ENCODE assay signal across 12 mouse cellular contexts in genomic region chr9:32495643-32495997, GRCm38 (mm10). TPM values are rescaled to one million over a fixed set of nuclear protein-coding genes. Genes with fewer than 3 reads are reported as not detected.
DNase-seq lines count a peak whose midpoint lies in the region; ATAC-seq lines count a peak whose summit lies in the region.
"Had no signal": no experiment of that assay in that cellular context is flagged by ENCODE, and none has a peak within 500 bp of the region (broad histone marks: within the 10 kb centered on the region; RNA-seq: fewer than 3 reads in every experiment).

No protein-coding gene starts in this region.

- H3K27ac ChIP-seq in heart, embryonic 14.5 days (replicated peaks in 1 of 2; ENCODE audit: control insufficient read depth in 1 of 2, insufficient read depth in 1 of 2, low read depth in 2 of 2, low read length in 2 of 2) = no peak overlapping the region
- H3K27ac ChIP-seq in embryonic facial prominence, embryonic 11.5 days (replicated peaks; ENCODE audit: low read depth, low read length) = peak overlapping the region; percentile 72
- no peak overlapping the region for H3K27ac ChIP-seq in liver, embryonic 16.5 days (ENCODE audit: low read length)
- H3K27ac ChIP-seq: stomach, embryonic 15.5 days had no signal

- DNase-seq in heart, postnatal 14 days = no peak
- DNase-seq in CD4-positive, CD25-positive, alpha-beta regulatory T cell, adult 2 months (ENCODE audit: low read depth, low spot score) = peak; percentile 81
- no peak for DNase-seq in embryonic facial prominence, embryonic 11.5 days (ENCODE audit: low spot score)
- no peak for DNase-seq in embryo, embryonic 10 days (ENCODE audit: low spot score)
- no peak for DNase-seq in frontal cortex, postnatal 14 days (ENCODE audit: low spot score in 2 of 2)
- no peak for DNase-seq in cerebellum, postnatal 36 days
- DNase-seq: cerebellum, adult 8-10 months; heart, postnatal 10 days had no signal

- 0 out of 2 replicates have a peak overlapping the region, but pooled peaks have one; percentile 21 for H3K4me2 ChIP-seq in heart, embryonic 14.5 days (ENCODE audit: low read length)
- no peak overlapping the region for H3K4me2 ChIP-seq in embryonic facial prominence, embryonic 11.5 days (ENCODE audit: low read depth, low read length)
- no peak overlapping the region for H3K4me2 ChIP-seq in liver, embryonic 16.5 days (ENCODE audit: low read depth, low read length)
- H3K4me2 ChIP-seq: stomach, embryonic 15.5 days had no signal

- no peaks in the 10 kb centered on the region for H3K36me3 ChIP-seq in heart, embryonic 14.5 days (ENCODE audit: control insufficient read depth, insufficient read depth, low read length)
- no peaks in the 10 kb centered on the region for H3K36me3 ChIP-seq in embryonic facial prominence, embryonic 11.5 days (replicated peaks; ENCODE audit: control insufficient read depth, insufficient read depth, low read depth, low read length)
- no peaks in the 10 kb centered on the region for H3K36me3 ChIP-seq in liver, embryonic 16.5 days (ENCODE audit: control insufficient read depth, insufficient read depth)
- H3K36me3 ChIP-seq: stomach, embryonic 15.5 days had no signal

- 25% methylated on average over 7 of the region's 7 CpGs for WGBS in heart, embryonic 14.5 days
- WGBS in embryonic facial prominence, embryonic 11.5 days = 28% methylated on average over 7 of the region's 7 CpGs
- 15% methylated on average over 7 of the region's 7 CpGs for WGBS in liver, embryonic 16.5 days (ENCODE audit: insufficient replicate concordance)

- peaks cover 3 to 5% of the 10 kb centered on the region in 2 experiments; a peak in 3 of 4 replicates for H3K4me1 ChIP-seq in heart, embryonic 14.5 days (ENCODE audit: control insufficient read depth in 2 of 2, insufficient read depth in 2 of 2, low read length in 2 of 2)
- H3K4me1 ChIP-seq in embryonic facial prominence, embryonic 11.5 days (ENCODE audit: control insufficient read depth, insufficient read depth, low read length) = peaks cover 5% of the 10 kb centered on the region
- H3K4me1 ChIP-seq in liver, embryonic 16.5 days (ENCODE audit: control insufficient read depth, low read depth, low read length) = peaks cover 3% of the 10 kb centered on the region
- H3K4me1 ChIP-seq: stomach, embryonic 15.5 days had no signal

- no peak overlapping the region for H3K9ac ChIP-seq in heart, embryonic 14.5 days (ENCODE audit: low read length)
- H3K9ac ChIP-seq in embryonic facial prominence, embryonic 11.5 days (replicated peaks; ENCODE audit: low read length) = no peak overlapping the region
- no peak overlapping the region for H3K9ac ChIP-seq in liver, embryonic 16.5 days (ENCODE audit: low read depth, low read length)

- H3K4me3 ChIP-seq in heart, embryonic 14.5 days (ENCODE audit: control insufficient read depth in 1 of 2, insufficient read depth in 1 of 2, low read depth in 1 of 2, low read length in 2 of 2) = no peak overlapping the region
- H3K4me3 ChIP-seq in embryonic facial prominence, embryonic 11.5 days (ENCODE audit: low read depth, low read length) = no peak overlapping the region
- H3K4me3 ChIP-seq in liver, embryonic 16.5 days (ENCODE audit: low read depth, low read length) = no peak overlapping the region
- H3K4me3 ChIP-seq: stomach, embryonic 15.5 days had no signal

- H3K9me3 ChIP-seq in heart, embryonic 14.5 days (ENCODE audit: control insufficient read depth, low read length) = no peaks in the 10 kb centered on the region
- H3K9me3 ChIP-seq in embryonic facial prominence, embryonic 11.5 days (replicated peaks; ENCODE audit: control insufficient read depth, low read length) = no peaks in the 10 kb centered on the region
- H3K9me3 ChIP-seq in liver, embryonic 16.5 days (replicated peaks; ENCODE audit: control insufficient read depth, low read length) = no peaks in the 10 kb centered on the region
- H3K9me3 ChIP-seq: stomach, embryonic 15.5 days had no signal

- no peak for ATAC-seq in heart, embryonic 14.5 days (ENCODE audit: insufficient number of reproducible peaks, insufficient read depth, low FRiP score, low read depth)
- no peak for ATAC-seq in embryonic facial prominence, embryonic 11.5 days (replicated peaks; ENCODE audit: insufficient number of reproducible peaks, low FRiP score, low TSS enrichment, low read depth)
- ATAC-seq in liver, embryonic 16.5 days (ENCODE audit: low read depth) = 0 out of 2 replicates have a peak, but pooled peaks have one; percentile 13
- ATAC-seq: forebrain, embryonic 14.5 days had no signal

- intact Hi-C loops in heart, postnatal 14 days (cut with DNase I) = no loop called here

- H3K27me3 ChIP-seq in heart, embryonic 14.5 days (ENCODE audit: control insufficient read depth, insufficient read depth, low read length) = no peaks in the 10 kb centered on the region
- H3K27me3 ChIP-seq in embryonic facial prominence, embryonic 11.5 days (ENCODE audit: control insufficient read depth, insufficient read depth, low read length) = no peaks in the 10 kb centered on the region
- H3K27me3 ChIP-seq in liver, embryonic 16.5 days (ENCODE audit: control insufficient read depth, insufficient read depth, low read depth, low read length) = no peaks in the 10 kb centered on the region
- H3K27me3 ChIP-seq: stomach, embryonic 15.5 days had no signal

RNA-seq across cellular contexts. Expression of gene Fli1, which starts 47.0 kb away (rescaled TPM):
- polyA plus RNA-seq in heart, embryonic 14.5 days (2014; fragmentation: Nextera tagmentation; extraction: Ambion mirVana) = 20.6 and 22.4 TPM in 2 replicates
- total RNA-seq in heart, postnatal 14 days (2021) = 10 to 100 TPM; 37.0 to 41.0 TPM
- 42.1 and 48.0 TPM in 2 replicates for polyA plus RNA-seq in embryonic facial prominence, embryonic 11.5 days (2014; fragmentation: Nextera tagmentation; extraction: Ambion mirVana)
- 6.9 and 8.2 TPM in 2 replicates for polyA plus RNA-seq in liver, embryonic 16.5 days (2015; fragmentation: Nextera tagmentation; extraction: Ambion mirVana)
